Mouse (Mus musculus): Measurements from ENCODE around the gene Pip5k1b. TPM values are rescaled to one million over a fixed set of nuclear protein-coding genes. Genes with fewer than 3 reads are reported as not detected.

The Pip5k1b gene
- polyA plus RNA-seq, 1 experiment from 2014 or later = 18.2 TPM

GRCm38 (mm10) chr19:24330366-24330765 lies 225.3 kb downstream of the Pip5k1b start:
- Histone ChIP-seq H3K4me1 (replicated peaks) (no peaks in the 10 kb centered on the region), H3K4me3 (replicated peaks) (no peak overlapping the region), H3K27me3 (replicated peaks) (no peaks in the 10 kb centered on the region), H3K4me2 (replicated peaks) (no peak overlapping the region), H3K27ac (no peak overlapping the region), H3K36me3 (no peaks in the 10 kb centered on the region), H3K9me3 (no peaks in the 10 kb centered on the region), H3K9ac (no peak overlapping the region)
- 75% methylated on average over 2 of the region's 2 CpGs for WGBS
- no peak for ATAC-seq

- WGBS = 59% methylated on average over 2 of the region's 2 CpGs
- H3K9me3 ChIP-seq = no peaks in the 10 kb centered on the region
- no peak overlapping the region for H3K27ac ChIP-seq
- H3K9ac ChIP-seq = no peak overlapping the region
- H3K36me3 ChIP-seq = no peaks in the 10 kb centered on the region
- H3K4me2 ChIP-seq (replicated peaks) = no peak overlapping the region
- H3K4me3 ChIP-seq (replicated peaks) = no peak overlapping the region
- peaks cover 7% of the 10 kb centered on the region; the same call in 1 of the 2 replicates for H3K4me1 ChIP-seq (replicated peaks)
- ATAC-seq = no peak
- no peaks in the 10 kb centered on the region for H3K27me3 ChIP-seq (replicated peaks)
Observed at GRCm38 (mm10) chr19:24327921-24328320, 227.8 kb downstream of the Pip5k1b start.

- Histone ChIP-seq H3K27ac (no peak overlapping the region), H3K4me2 (replicated peaks) (no peak overlapping the region), H3K9ac (no peak overlapping the region), H3K27me3 (replicated peaks) (no peaks in the 10 kb centered on the region), H3K9me3 (no peaks in the 10 kb centered on the region), H3K36me3 (no peaks in the 10 kb centered on the region), H3K4me3 (replicated peaks) (no peak overlapping the region), H3K4me1 (replicated peaks) (peaks cover 7% of the 10 kb centered on the region; the same call in 1 of the 2 replicates)
- WGBS = 27% methylated on average over 1 of the region's 1 CpGs
- no peak for ATAC-seq
Observed at GRCm38 (mm10) chr19:24326969-24327368, 228.7 kb downstream of the Pip5k1b start.

GRCm38 (mm10) chr19:24325692-24326091 lies 230.0 kb downstream of the Pip5k1b start:
- Histone ChIP-seq H3K9ac (no peak overlapping the region), H3K9me3 (no peaks in the 10 kb centered on the region), H3K4me3 (replicated peaks) (no peak overlapping the region), H3K4me1 (replicated peaks) (peaks cover 7% of the 10 kb centered on the region; the same call in 1 of the 2 replicates), H3K36me3 (no peaks in the 10 kb centered on the region), H3K27ac (no peak overlapping the region), H3K27me3 (replicated peaks) (no peaks in the 10 kb centered on the region), H3K4me2 (replicated peaks) (no peak overlapping the region)
- WGBS = 73% methylated on average over 6 of the region's 6 CpGs
- no peak for ATAC-seq

GRCm38 (mm10) chr19:24323841-24324613 lies 231.6 kb downstream of the Pip5k1b start:
- 20% methylated on average over 10 of the region's 10 CpGs for WGBS

GRCm38 (mm10) chr19:24321900-24322311 lies 233.8 kb downstream of the Pip5k1b start:
- Histone ChIP-seq H3K4me3 (replicated peaks) (no peak overlapping the region), H3K27ac (no peak overlapping the region), H3K4me2 (replicated peaks) (no peak overlapping the region), H3K9me3 (no peaks in the 10 kb centered on the region), H3K36me3 (no peaks in the 10 kb centered on the region), H3K9ac (no peak overlapping the region), H3K27me3 (replicated peaks) (no peaks in the 10 kb centered on the region), H3K4me1 (replicated peaks) (peaks cover 17% of the 10 kb centered on the region; the same call in 1 of the 2 replicates)
- no peak for ATAC-seq
- 87% methylated on average over 8 of the region's 8 CpGs for WGBS

More at GRCm38 (mm10) chr19:24323841-24324613, 231.6 kb downstream of the Pip5k1b start:
- H3K9ac ChIP-seq = no peak overlapping the region
- H3K4me2 ChIP-seq (replicated peaks) = no peak overlapping the region
- no peak overlapping the region for H3K27ac ChIP-seq
- H3K4me3 ChIP-seq (replicated peaks) = no peak overlapping the region
- H3K9me3 ChIP-seq = no peaks in the 10 kb centered on the region
- H3K27me3 ChIP-seq (replicated peaks) = no peaks in the 10 kb centered on the region
- ATAC-seq = no peak; the same call in 1 of the 2 replicates
- H3K4me1 ChIP-seq (replicated peaks) = peaks cover 7% of the 10 kb centered on the region; the same call in 1 of the 2 replicates
- no peaks in the 10 kb centered on the region for H3K36me3 ChIP-seq

- H3K4me3 ChIP-seq (replicated peaks) = no peak overlapping the region
- no peak for ATAC-seq
- no peak overlapping the region for H3K4me2 ChIP-seq (replicated peaks)
- WGBS = 82% methylated on average over 6 of the region's 6 CpGs
- H3K9me3 ChIP-seq = no peaks in the 10 kb centered on the region
- peaks cover 17% of the 10 kb centered on the region; the same call in 1 of the 2 replicates for H3K4me1 ChIP-seq (replicated peaks)
- H3K36me3 ChIP-seq = no peaks in the 10 kb centered on the region
- H3K27ac ChIP-seq = no peak overlapping the region
- H3K27me3 ChIP-seq (replicated peaks) = no peaks in the 10 kb centered on the region
- H3K9ac ChIP-seq = no peak overlapping the region
Observed at GRCm38 (mm10) chr19:24321211-24321899, 234.3 kb downstream of the Pip5k1b start.

GRCm38 (mm10) chr19:24318172-24318571 lies 237.5 kb downstream of the Pip5k1b start:
- Histone ChIP-seq H3K27me3 (replicated peaks) (no peaks in the 10 kb centered on the region), H3K27ac (peak overlapping the region; percentile 68; the same call in 1 of the 2 replicates), H3K9me3 (no peaks in the 10 kb centered on the region), H3K4me2 (replicated peaks) (no peak overlapping the region), H3K36me3 (no peaks in the 10 kb centered on the region), H3K4me1 (replicated peaks) (0 out of 2 replicates have a peak, but pooled peaks cover 10% of the 10 kb centered on the region), H3K9ac (no peak overlapping the region), H3K4me3 (replicated peaks) (no peak overlapping the region)
- 72% methylated on average over 10 of the region's 10 CpGs for whole genome bisulfite sequencing
- ATAC-seq = peak; percentile 43

GRCm38 (mm10) chr19:24317731-24318130 lies 237.9 kb downstream of the Pip5k1b start:
- H3K4me1 ChIP-seq (replicated peaks) = 0 out of 2 replicates have a peak, but pooled peaks cover 10% of the 10 kb centered on the region
- no peak overlapping the region for H3K9ac ChIP-seq
- H3K27ac ChIP-seq = peak overlapping the region; percentile 68
- no peak overlapping the region for H3K4me3 ChIP-seq (replicated peaks)
- WGBS = 55% methylated on average over 2 of the region's 2 CpGs
- no peaks in the 10 kb centered on the region for H3K36me3 ChIP-seq
- ATAC-seq = peak; percentile 95
- H3K4me2 ChIP-seq (replicated peaks) = no peak overlapping the region
- no peaks in the 10 kb centered on the region for H3K27me3 ChIP-seq (replicated peaks)
- no peaks in the 10 kb centered on the region for H3K9me3 ChIP-seq

- no peaks in the 10 kb centered on the region for H3K9me3 ChIP-seq
- H3K4me2 ChIP-seq (replicated peaks) = no peak overlapping the region
- peak overlapping the region; percentile 68 for H3K27ac ChIP-seq
- 52% methylated on average over 15 of the region's 15 CpGs for WGBS
- H3K4me1 ChIP-seq (replicated peaks) = 0 out of 2 replicates have a peak, but pooled peaks cover 10% of the 10 kb centered on the region
- no peaks in the 10 kb centered on the region for H3K36me3 ChIP-seq
- H3K27me3 ChIP-seq (replicated peaks) = no peaks in the 10 kb centered on the region
- peak; percentile 50; the same call in 1 of the 2 replicates for ATAC-seq
- H3K4me3 ChIP-seq (replicated peaks) = no peak overlapping the region
- no peak overlapping the region for H3K9ac ChIP-seq
Observed at GRCm38 (mm10) chr19:24317038-24317591, 238.6 kb downstream of the Pip5k1b start.

GRCm38 (mm10) chr19:24316060-24316725 lies 239.5 kb downstream of the Pip5k1b start:
- H3K27me3 ChIP-seq (replicated peaks) = no peaks in the 10 kb centered on the region
- 73% methylated on average over 9 of the region's 9 CpGs for WGBS
- no peak overlapping the region for H3K4me3 ChIP-seq (replicated peaks)
- no peaks in the 10 kb centered on the region for H3K9me3 ChIP-seq
- no peaks in the 10 kb centered on the region for H3K36me3 ChIP-seq
- 0 out of 2 replicates have a peak, but pooled peaks cover 10% of the 10 kb centered on the region for H3K4me1 ChIP-seq (replicated peaks)
- ATAC-seq = no peak
- no peak overlapping the region for H3K27ac ChIP-seq
- H3K4me2 ChIP-seq (replicated peaks) = no peak overlapping the region
- H3K9ac ChIP-seq = no peak overlapping the region

GRCm38 (mm10) chr19:24315234-24315633 lies 240.4 kb downstream of the Pip5k1b start:
- Histone ChIP-seq H3K9ac (no peak overlapping the region), H3K4me1 (replicated peaks) (0 out of 2 replicates have a peak, but pooled peaks cover 10% of the 10 kb centered on the region), H3K4me3 (replicated peaks) (no peak overlapping the region), H3K27me3 (replicated peaks) (no peaks in the 10 kb centered on the region), H3K36me3 (no peaks in the 10 kb centered on the region), H3K9me3 (no peaks in the 10 kb centered on the region), H3K4me2 (replicated peaks) (no peak overlapping the region), H3K27ac (no peak overlapping the region)
- WGBS = 93% methylated on average over 4 of the region's 4 CpGs
- ATAC-seq = no peak

All from intestine, embryonic 15.5 days (tissue).